Mouse (Mus musculus): Measurements from ENCODE around the gene Hoxd12. TPM values are rescaled to one million over a fixed set of nuclear protein-coding genes. Genes with fewer than 3 reads are reported as not detected.

Gene Hoxd12
- polyA plus RNA-seq, 1 experiment from 2014 or later = 4.5 TPM

- Histone ChIP-seq H3K4me1 (ENCODE audit: insufficient read depth, low read length) (peaks cover 32% of the 10 kb centered on the region), H3K36me3 (ENCODE audit: insufficient read depth, low read length) (no peaks in the 10 kb centered on the region), H3K27ac (ENCODE audit: low read length) (peak overlapping the region; percentile 92), H3K9ac (replicated peaks; ENCODE audit: low read length) (peak overlapping the region; percentile 89), H3K4me3 (ENCODE audit: low read length) (peak overlapping the region; percentile 63), H3K27me3 (ENCODE audit: insufficient read depth, low read length) (peaks cover 20% of the 10 kb centered on the region), H3K9me3 (ENCODE audit: low read length) (no peaks in the 10 kb centered on the region), H3K4me2 (replicated peaks; ENCODE audit: low read depth, low read length) (peak overlapping the region; percentile 61)
- no peak for ATAC-seq (ENCODE audit: low FRiP score, low TSS enrichment)
- WGBS = 3% methylated on average over 21 of the region's 21 CpGs
These were observed 6.0 kb downstream of the Hoxd12 start for GRCm38 (mm10) chr2:74680561-74681398.

- Histone ChIP-seq H3K9ac (replicated peaks; ENCODE audit: low read length) (peak overlapping the region; percentile 89), H3K36me3 (ENCODE audit: insufficient read depth, low read length) (no peaks in the 10 kb centered on the region), H3K4me2 (replicated peaks; ENCODE audit: low read depth, low read length) (peak overlapping the region; percentile 61), H3K27me3 (ENCODE audit: insufficient read depth, low read length) (peaks cover 10% of the 10 kb centered on the region; the same call in 1 of the 2 replicates), H3K4me3 (ENCODE audit: low read length) (peak overlapping the region; percentile 63), H3K9me3 (ENCODE audit: low read length) (no peaks in the 10 kb centered on the region), H3K4me1 (ENCODE audit: insufficient read depth, low read length) (peaks cover 21% of the 10 kb centered on the region), H3K27ac (ENCODE audit: low read length) (peak overlapping the region; percentile 92)
- 0% methylated on average over 74 of the region's 78 CpGs for WGBS
- peak; percentile 63 for ATAC-seq (ENCODE audit: low FRiP score, low TSS enrichment)
These were observed 7.0 kb downstream of the Hoxd12 start for GRCm38 (mm10) chr2:74681594-74682531.

- no peak for ATAC-seq (ENCODE audit: low FRiP score, low TSS enrichment)
- peak overlapping the region; percentile 92 for H3K27ac ChIP-seq (ENCODE audit: low read length)
These were observed 8.0 kb downstream of the Hoxd12 start for GRCm38 (mm10) chr2:74682796-74683195.

GRCm38 (mm10) chr2:74683471-74683951, 8.7 kb downstream of the Hoxd12 start:
- peak overlapping the region; percentile 63 for H3K4me3 ChIP-seq (ENCODE audit: low read length)

More at GRCm38 (mm10) chr2:74682796-74683195, 8.0 kb downstream of the Hoxd12 start:
- Histone ChIP-seq H3K9me3 (ENCODE audit: low read length) (no peaks in the 10 kb centered on the region), H3K9ac (replicated peaks; ENCODE audit: low read length) (peak overlapping the region; percentile 89), H3K4me1 (ENCODE audit: insufficient read depth, low read length) (peaks cover 12% of the 10 kb centered on the region), H3K36me3 (ENCODE audit: insufficient read depth, low read length) (no peaks in the 10 kb centered on the region), H3K4me3 (ENCODE audit: low read length) (peak overlapping the region; percentile 63), H3K27me3 (ENCODE audit: insufficient read depth, low read length) (peaks cover 9% of the 10 kb centered on the region; the same call in 1 of the 2 replicates), H3K4me2 (replicated peaks; ENCODE audit: low read depth, low read length) (peak overlapping the region; percentile 61)
- under 1% methylated on average over 45 of the region's 51 CpGs for WGBS

GRCm38 (mm10) chr2:74684106-74684505, 9.3 kb downstream of the Hoxd12 start:
- peak overlapping the region; percentile 92 for H3K27ac ChIP-seq (ENCODE audit: low read length)
- H3K9me3 ChIP-seq (ENCODE audit: low read length) = no peaks in the 10 kb centered on the region
- H3K4me1 ChIP-seq (ENCODE audit: insufficient read depth, low read length) = 0 out of 2 replicates have a peak, but pooled peaks cover 3% of the 10 kb centered on the region
- H3K9ac ChIP-seq (replicated peaks; ENCODE audit: low read length) = peak overlapping the region; percentile 89
- no peak for ATAC-seq (ENCODE audit: low FRiP score, low TSS enrichment)
- H3K36me3 ChIP-seq (ENCODE audit: insufficient read depth, low read length) = no peaks in the 10 kb centered on the region
- peak overlapping the region; percentile 63 for H3K4me3 ChIP-seq (ENCODE audit: low read length)
- WGBS = 5% methylated on average over 12 of the region's 12 CpGs
- peaks cover 12% of the 10 kb centered on the region for H3K27me3 ChIP-seq (ENCODE audit: insufficient read depth, low read length)
- H3K4me2 ChIP-seq (replicated peaks; ENCODE audit: low read depth, low read length) = peak overlapping the region; percentile 61

More at GRCm38 (mm10) chr2:74683471-74683951, 8.7 kb downstream of the Hoxd12 start:
- peak; percentile 40 for ATAC-seq (ENCODE audit: low FRiP score, low TSS enrichment)
- H3K4me2 ChIP-seq (replicated peaks; ENCODE audit: low read depth, low read length) = peak overlapping the region; percentile 61
- H3K4me1 ChIP-seq (ENCODE audit: insufficient read depth, low read length) = peaks cover 9% of the 10 kb centered on the region; the same call in 1 of the 2 replicates
- H3K36me3 ChIP-seq (ENCODE audit: insufficient read depth, low read length) = no peaks in the 10 kb centered on the region
- peak overlapping the region; percentile 92 for H3K27ac ChIP-seq (ENCODE audit: low read length)
- H3K9ac ChIP-seq (replicated peaks; ENCODE audit: low read length) = peak overlapping the region; percentile 89
- H3K27me3 ChIP-seq (ENCODE audit: insufficient read depth, low read length) = peaks cover 12% of the 10 kb centered on the region
- under 1% methylated on average over 18 of the region's 18 CpGs for WGBS
- no peaks in the 10 kb centered on the region for H3K9me3 ChIP-seq (ENCODE audit: low read length)

GRCm38 (mm10) chr2:74685059-74685603, 10.3 kb downstream of the Hoxd12 start:
- Histone ChIP-seq H3K27me3 (ENCODE audit: insufficient read depth, low read length) (peaks cover 9% of the 10 kb centered on the region), H3K4me2 (replicated peaks; ENCODE audit: low read depth, low read length) (peak overlapping the region; percentile 61), H3K4me3 (ENCODE audit: low read length) (peak overlapping the region; percentile 63), H3K9me3 (ENCODE audit: low read length) (no peaks in the 10 kb centered on the region), H3K27ac (ENCODE audit: low read length) (peak overlapping the region; percentile 41), H3K9ac (replicated peaks; ENCODE audit: low read length) (peak overlapping the region; percentile 55), H3K36me3 (ENCODE audit: insufficient read depth, low read length) (no peaks in the 10 kb centered on the region), H3K4me1 (ENCODE audit: insufficient read depth, low read length) (0 out of 2 replicates have a peak, but pooled peaks cover 3% of the 10 kb centered on the region)
- WGBS = 19% methylated on average over 4 of the region's 4 CpGs
- no peak for ATAC-seq (ENCODE audit: low FRiP score, low TSS enrichment)

- Histone ChIP-seq H3K27ac (ENCODE audit: low read length) (peak overlapping the region; percentile 87), H3K27me3 (ENCODE audit: insufficient read depth, low read length) (peaks cover 3% of the 10 kb centered on the region; the same call in 1 of the 2 replicates), H3K9me3 (ENCODE audit: low read length) (no peaks in the 10 kb centered on the region), H3K36me3 (ENCODE audit: insufficient read depth, low read length) (no peaks in the 10 kb centered on the region), H3K4me2 (replicated peaks; ENCODE audit: low read depth, low read length) (peak overlapping the region; percentile 59), H3K4me3 (ENCODE audit: low read length) (peak overlapping the region; percentile 64), H3K9ac (replicated peaks; ENCODE audit: low read length) (peak overlapping the region; percentile 80), H3K4me1 (ENCODE audit: insufficient read depth, low read length) (peaks cover 7% of the 10 kb centered on the region; the same call in 1 of the 2 replicates)
- WGBS = 2% methylated on average over 17 of the region's 17 CpGs
- ATAC-seq (ENCODE audit: low FRiP score, low TSS enrichment) = no peak
These were observed 11.6 kb downstream of the Hoxd12 start for GRCm38 (mm10) chr2:74686301-74686987.

- no peak for ATAC-seq (ENCODE audit: low FRiP score, low TSS enrichment)
- Histone ChIP-seq H3K9ac (replicated peaks; ENCODE audit: low read length) (peak overlapping the region; percentile 80), H3K9me3 (ENCODE audit: low read length) (no peaks in the 10 kb centered on the region), H3K4me1 (ENCODE audit: insufficient read depth, low read length) (peaks cover 8% of the 10 kb centered on the region; the same call in 1 of the 2 replicates), H3K27ac (ENCODE audit: low read length) (peak overlapping the region; percentile 87), H3K36me3 (ENCODE audit: insufficient read depth, low read length) (no peaks in the 10 kb centered on the region; the same call in 1 of the 2 replicates), H3K4me3 (ENCODE audit: low read length) (peak overlapping the region; percentile 64), H3K4me2 (replicated peaks; ENCODE audit: low read depth, low read length) (peak overlapping the region; percentile 59), H3K27me3 (ENCODE audit: insufficient read depth, low read length) (peaks cover 3% of the 10 kb centered on the region; the same call in 1 of the 2 replicates)
- WGBS = 2% methylated on average over 27 of the region's 27 CpGs
These were observed 12.3 kb downstream of the Hoxd12 start for GRCm38 (mm10) chr2:74686988-74687697.

Measured in kidney, embryonic 16.5 days (tissue).